Mouse (Mus musculus): ENCODE measurements around the gene Ap3b1.

Ap3b1 gene

GRCm38 (mm10) chr13:94375526-94376390 lies 17.0 kb downstream of the Ap3b1 start:
- DNase-seq (ENCODE audit: low spot score in 2 of 2) = peak in 1 of 2 experiments; percentile 62

- no peak for DNase-seq (ENCODE audit: low spot score in 2 of 2)
Measured at GRCm38 (mm10) chr13:94379006-94379405, 20.2 kb downstream of the Ap3b1 start.

GRCm38 (mm10) chr13:94381427-94381826 lies 22.7 kb downstream of the Ap3b1 start:
- no peak for DNase-seq (ENCODE audit: low spot score in 2 of 2)

- DNase-seq (ENCODE audit: low spot score in 2 of 2) = no peak
Measured at GRCm38 (mm10) chr13:94381829-94382675, 23.3 kb downstream of the Ap3b1 start.

GRCm38 (mm10) chr13:94384931-94385570 lies 26.3 kb downstream of the Ap3b1 start:
- DNase-seq (ENCODE audit: low spot score in 2 of 2) = peak in 1 of 2 experiments; percentile 36

- DNase-seq (ENCODE audit: low spot score in 2 of 2) = no peak
Measured at GRCm38 (mm10) chr13:94388566-94388965, 29.8 kb downstream of the Ap3b1 start.

GRCm38 (mm10) chr13:94389541-94389940 lies 30.8 kb downstream of the Ap3b1 start:
- no peak for DNase-seq (ENCODE audit: low spot score in 2 of 2)

GRCm38 (mm10) chr13:94392282-94392681 lies 33.5 kb downstream of the Ap3b1 start:
- DNase-seq (ENCODE audit: low spot score in 2 of 2) = no peak

GRCm38 (mm10) chr13:94394486-94394885 lies 35.7 kb downstream of the Ap3b1 start:
- no peak for DNase-seq (ENCODE audit: low spot score in 2 of 2)

GRCm38 (mm10) chr13:94395763-94396162 lies 37.0 kb downstream of the Ap3b1 start:
- peak in 1 of 2 experiments; percentile 44 for DNase-seq (ENCODE audit: low spot score in 2 of 2)

- DNase-seq (ENCODE audit: low spot score in 2 of 2) = no peak
Measured at GRCm38 (mm10) chr13:94396392-94396920, 37.7 kb downstream of the Ap3b1 start.

- no peak for DNase-seq (ENCODE audit: low spot score in 2 of 2)
Measured at GRCm38 (mm10) chr13:94398568-94399374, 40.0 kb downstream of the Ap3b1 start.

- no peak for DNase-seq (ENCODE audit: low spot score in 2 of 2)
Measured at GRCm38 (mm10) chr13:94400465-94400864, 41.7 kb downstream of the Ap3b1 start.

GRCm38 (mm10) chr13:94423600-94423999 lies 64.8 kb downstream of the Ap3b1 start:
- DNase-seq (ENCODE audit: low spot score in 2 of 2) = no peak

GRCm38 (mm10) chr13:94429567-94429966 lies 70.8 kb downstream of the Ap3b1 start:
- DNase-seq (ENCODE audit: low spot score in 2 of 2) = no peak

GRCm38 (mm10) chr13:94439386-94439785 lies 80.6 kb downstream of the Ap3b1 start:
- DNase-seq (ENCODE audit: low spot score in 2 of 2) = no peak

- DNase-seq (ENCODE audit: low spot score in 2 of 2) = no peak
Measured at GRCm38 (mm10) chr13:94441199-94441598, 82.4 kb downstream of the Ap3b1 start.

GRCm38 (mm10) chr13:94443411-94443810 lies 84.7 kb downstream of the Ap3b1 start:
- DNase-seq (ENCODE audit: low spot score in 2 of 2) = no peak

GRCm38 (mm10) chr13:94445103-94445502 lies 86.3 kb downstream of the Ap3b1 start:
- no peak for DNase-seq (ENCODE audit: low spot score in 2 of 2)

GRCm38 (mm10) chr13:94447003-94447402 lies 88.2 kb downstream of the Ap3b1 start:
- DNase-seq (ENCODE audit: low spot score in 2 of 2) = no peak

GRCm38 (mm10) chr13:94449593-94449992 lies 90.8 kb downstream of the Ap3b1 start:
- no peak for DNase-seq (ENCODE audit: low spot score in 2 of 2)
